Mouse (Mus musculus) heart, embryonic 11.5 days (tissue): ENCODE results near the gene Tmem190. TPM values are rescaled to one million over a fixed set of nuclear protein-coding genes. Genes with fewer than 3 reads are reported as not detected.
"Not testable (repeated sequence)": the region's sequence is repeated elsewhere in the genome, so short reads cannot be mapped to it uniquely, and the experiment has no call there.

Experiments
- ATAC-seq: fragments of 200-750 bp; cut with Nextera tagmentation; replicated peaks from 2 replicates; pipeline ENCODE4 v1.8.0; 2017; ENCODE audit warnings: moderate library complexity; ENCODE audit not compliant: insufficient number of reproducible peaks, low FRiP score, low TSS enrichment
- H3K27ac ChIP-seq: fragments of 300-500 bp; sonication (generic); 2 replicates; pipeline ENCODE4 v1.5.1; 2014; ENCODE audit warnings: mild to moderate bottlenecking, low read depth, low read length
- H3K27me3 ChIP-seq: fragments of 300-500 bp; sonication (generic); 2 replicates; pipeline ENCODE4 v1.6.1; 2014; ENCODE audit warnings: mild to moderate bottlenecking, low read length, mixed read lengths; ENCODE audit not compliant: control insufficient read depth, insufficient read depth
- H3K36me3 ChIP-seq: fragments of 300-500 bp; sonication (generic); 2 replicates; pipeline ENCODE4 v1.6.1; 2014; ENCODE audit warnings: mild to moderate bottlenecking, low read length, moderate library complexity, mixed read lengths; ENCODE audit not compliant: control insufficient read depth, insufficient read depth
- H3K4me1 ChIP-seq: fragments of 300-500 bp; sonication (generic); 2 replicates; pipeline ENCODE4 v1.6.1; 2014; ENCODE audit warnings: low read length; ENCODE audit not compliant: control insufficient read depth, insufficient read depth
- H3K4me2 ChIP-seq: fragments of 300-500 bp; sonication (generic); 2 replicates; pipeline ENCODE4 v1.6.1; 2014; ENCODE audit warnings: mild to moderate bottlenecking, moderate library complexity
- H3K4me3 ChIP-seq: fragments of 300-500 bp; sonication (generic); 2 replicates; pipeline ENCODE4 v1.5.1; 2014; ENCODE audit warnings: low read depth, low read length
- H3K9ac ChIP-seq: fragments of 300-500 bp; sonication (generic); 2 replicates; pipeline ENCODE4 v1.6.1; 2014; ENCODE audit warnings: mild to moderate bottlenecking, low read depth, low read length, moderate library complexity
- H3K9me3 ChIP-seq: fragments of 300-500 bp; sonication (generic); replicated peaks from 2 replicates; pipeline ENCODE4 v1.6.1; 2016; ENCODE audit warnings: low read length; ENCODE audit not compliant: control insufficient read depth
- WGBS: fragments of 180-500 bp; shearing (Covaris S2); extraction: QIAGEN DNeasy Blood & Tissue Kit; methylation state at CpG from one replicate; pipeline ENCODE4 v1.1.7; 2014; ENCODE audit not compliant: insufficient replicate concordance; 5-methylcytosine and 5-hydroxymethylcytosine counted together
- polyA plus RNA-seq: library from polyadenylated mRNA; unstranded; fragments of >200 nt; fragmentation: Nextera tagmentation; extraction: Ambion mirVana; gene quantifications from 2 replicates; pipeline ENCODE4 v1.2.1, GENCODE M21; 2014

Tmem190 gene
- polyA plus RNA-seq, 1 experiment from 2014 or later: not detected

DNA sequence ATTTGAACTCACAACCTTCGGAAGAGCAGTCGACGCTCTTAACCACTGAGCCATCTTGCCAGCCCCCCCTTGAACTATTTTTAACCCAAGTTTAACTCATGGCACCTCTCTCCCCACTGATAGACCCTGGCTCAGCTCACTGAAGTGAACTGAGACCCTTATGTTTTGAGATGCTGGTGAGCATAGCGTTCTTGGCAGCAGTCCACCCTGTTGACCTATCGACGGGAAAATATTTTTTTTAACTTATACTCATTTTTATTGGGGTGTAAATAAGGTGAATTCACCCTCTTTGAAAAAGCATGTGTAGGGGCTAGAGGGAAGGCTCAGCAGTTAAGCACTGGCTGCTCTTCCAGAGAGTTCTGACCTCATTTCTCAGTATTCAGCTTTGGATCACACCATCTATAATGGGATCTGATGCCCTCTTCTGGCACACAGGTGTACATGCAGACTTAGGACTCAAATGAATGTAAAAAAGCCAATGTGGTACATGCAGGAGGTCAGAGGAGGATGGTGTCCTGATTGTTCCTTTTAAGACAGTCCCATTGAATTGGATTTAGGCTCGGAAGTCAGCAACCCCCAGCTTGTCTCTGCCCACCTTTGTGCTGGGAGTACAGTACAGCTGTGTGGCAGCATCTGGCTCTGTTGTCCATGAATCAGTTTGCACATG lies 13.2 kb downstream of the Tmem190 start:
- Histone ChIP-seq H3K36me3 (peaks cover 14% of the 10 kb centered on the region), H3K27ac (no peak overlapping the region), H3K9ac (no peak overlapping the region), H3K4me1 (peaks cover 6% of the 10 kb centered on the region), H3K4me3 (no peak overlapping the region), H3K27me3 (no peaks in the 10 kb centered on the region), H3K9me3 (no peaks in the 10 kb centered on the region), H3K4me2 (no peak overlapping the region)
- no peak for ATAC-seq
- WGBS: 72% methylated on average over 7 of the region's 7 CpGs

- no peak overlapping the region for H3K4me2 ChIP-seq
- H3K9me3 ChIP-seq: no peaks in the 10 kb centered on the region
- no peaks in the 10 kb centered on the region for H3K4me1 ChIP-seq
- ATAC-seq: no peak
- H3K36me3 ChIP-seq: peaks cover 10% of the 10 kb centered on the region
- H3K27me3 ChIP-seq: no peaks in the 10 kb centered on the region
- H3K4me3 ChIP-seq: no peak overlapping the region
- no peak overlapping the region for H3K27ac ChIP-seq
- H3K9ac ChIP-seq: no peak overlapping the region
These were observed 19.5 kb downstream of the Tmem190 start for GRCm38 (mm10) chr7:4802247-4802646.

GRCm38 (mm10) chr7:4806716-4807115 lies 24.0 kb downstream of the Tmem190 start:
- Histone ChIP-seq H3K4me1 (peaks cover 16% of the 10 kb centered on the region), H3K4me2 (no peak overlapping the region; the same call in 1 of the 2 replicates), H3K27me3 (no peaks in the 10 kb centered on the region), H3K4me3 (no peak overlapping the region), H3K36me3 (peaks cover 21% of the 10 kb centered on the region), H3K27ac (peak overlapping the region; percentile 73), H3K9me3 (no peaks in the 10 kb centered on the region), H3K9ac (no peak overlapping the region)
- ATAC-seq: peak; percentile 55; the same call in 1 of the 2 replicates
- 78% methylated on average over 7 of the region's 7 CpGs for WGBS

- not testable (repeated sequence) for H3K27me3 ChIP-seq, H3K9me3 ChIP-seq, ATAC-seq
- Histone ChIP-seq H3K27ac (peak overlapping the region; percentile 94; the same call in 1 of the 2 replicates), H3K36me3 (peaks cover 18% of the 10 kb centered on the region), H3K9ac (peak overlapping the region; percentile 83), H3K4me1 (peaks cover 16% of the 10 kb centered on the region), H3K4me2 (peak overlapping the region; percentile 82), H3K4me3 (peak overlapping the region; percentile 99)
- 33% methylated on average over 10 of the region's 10 CpGs for WGBS
These were observed 28.4 kb downstream of the Tmem190 start for GRCm38 (mm10) chr7:4811131-4811530.

GRCm38 (mm10) chr7:4811842-4812302 lies 29.1 kb downstream of the Tmem190 start:
- Histone ChIP-seq H3K27ac (peak overlapping the region; percentile 94), H3K9me3 (no peaks in the 10 kb centered on the region), H3K36me3 (peaks cover 13% of the 10 kb centered on the region), H3K27me3 (no peaks in the 10 kb centered on the region), H3K4me1 (peaks cover 16% of the 10 kb centered on the region), H3K4me2 (peak overlapping the region; percentile 82), H3K9ac (peak overlapping the region; percentile 83), H3K4me3 (peak overlapping the region; percentile 99)
- 2% methylated on average over 24 of the region's 36 CpGs for WGBS
- ATAC-seq: no peak

- H3K27me3 ChIP-seq: no peaks in the 10 kb centered on the region
- peak within 1 kb of the TSS; percentile 83 for H3K9ac ChIP-seq
- peak within 1 kb of the TSS; percentile 82 for H3K4me2 ChIP-seq
- H3K9me3 ChIP-seq: no peaks in the 10 kb centered on the region
- ATAC-seq: peak; percentile 98
- H3K27ac ChIP-seq: peak within 1 kb of the TSS; percentile 94
- peaks cover 16% of the 10 kb centered on the region for H3K4me1 ChIP-seq
- H3K36me3 ChIP-seq: peaks cover 9% of the 10 kb centered on the region
- WGBS: under 1% methylated on average over 59 of the region's 62 CpGs
- peak within 1 kb of the TSS; percentile 99 for H3K4me3 ChIP-seq
These were observed 29.8 kb downstream of the Tmem190 start, which contains the start of gene Ube2s for GRCm38 (mm10) chr7:4812303-4813104. TSS of gene Ube2s (minus strand) at chr7:4812590.

GRCm38 (mm10) chr7:4813105-4813791 lies 30.5 kb downstream of the Tmem190 start:
- 19% methylated on average over 8 of the region's 8 CpGs for WGBS
- no peaks in the 10 kb centered on the region for H3K9me3 ChIP-seq
- peaks cover 16% of the 10 kb centered on the region for H3K4me1 ChIP-seq
- peaks cover 8% of the 10 kb centered on the region for H3K36me3 ChIP-seq
- H3K9ac ChIP-seq: peak overlapping the region; percentile 69
- peak overlapping the region; percentile 62 for H3K4me2 ChIP-seq
- ATAC-seq: peak; percentile 1; the same call in 1 of the 2 replicates
- peak overlapping the region; percentile 94 for H3K27ac ChIP-seq
- peak overlapping the region; percentile 99 for H3K4me3 ChIP-seq
- H3K27me3 ChIP-seq: no peaks in the 10 kb centered on the region

DNA sequence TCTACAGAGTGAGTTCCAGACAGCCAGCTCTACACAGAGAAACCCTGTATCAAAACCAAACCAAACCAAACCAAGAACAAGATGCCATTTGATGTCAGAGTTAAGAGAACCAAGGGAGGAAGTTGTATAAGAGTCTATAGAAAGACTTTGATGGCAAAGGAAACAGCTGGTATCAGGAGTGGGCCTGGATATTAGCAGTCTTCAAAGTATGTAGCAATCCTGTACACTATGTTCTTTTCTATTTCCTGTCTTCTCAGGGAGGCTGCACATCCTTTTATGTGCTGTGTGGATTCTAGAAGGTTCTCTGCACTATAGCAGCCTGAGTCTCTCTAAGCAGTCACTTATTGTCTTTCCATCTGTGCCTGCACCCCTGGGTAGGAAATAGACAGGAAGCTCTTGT lies 33.8 kb downstream of the Tmem190 start:
- H3K36me3 ChIP-seq: no peaks in the 10 kb centered on the region
- H3K9me3 ChIP-seq: no peaks in the 10 kb centered on the region
- H3K27me3 ChIP-seq: no peaks in the 10 kb centered on the region; the same call in 1 of the 2 replicates
- H3K4me1 ChIP-seq: no peaks in the 10 kb centered on the region
- no peak overlapping the region for H3K27ac ChIP-seq
- no peak for ATAC-seq
- no peak overlapping the region for H3K9ac ChIP-seq
- H3K4me2 ChIP-seq: no peak overlapping the region
- no peak overlapping the region for H3K4me3 ChIP-seq
